Mouse (Mus musculus) embryonic fibroblast, embryonic 13.5 days (primary cell): ENCODE measurements around the gene Xntrpc.

ENCODE experiments used
- CTCF ChIP-seq: IDR thresholded peaks from 2 replicates; pipeline ENCODE4 v1.5.1; 2011; ENCODE audit warnings: mild to moderate bottlenecking, control low read depth, low read length, moderate library complexity, borderline replicate concordance; ENCODE audit not compliant: insufficient read depth
- POLR2A ChIP-seq: IDR thresholded peaks from 2 replicates; pipeline ENCODE4 v1.6.1; 2011; ENCODE audit warnings: low read depth, mild to moderate bottlenecking, control low read depth, low read length, moderate library complexity

GRCm38 (mm10) chr7:102018034-102018433, 47.5 kb upstream of the Xntrpc start:
- TF ChIP-seq POLR2A (no peak), CTCF (no peak)
